Mouse (Mus musculus) heart, embryonic 14.5 days (tissue): ENCODE results near the gene Atp13a2. TPM values are rescaled to one million over a fixed set of nuclear protein-coding genes. Genes with fewer than 3 reads are reported as not detected.
A peak's percentile ranks its signal among the peaks of the same experiment; 100 is the strongest.

ENCODE experiments used
- ATAC-seq: fragments of 200-750 bp; cut with Nextera tagmentation; 2 replicates; pipeline ENCODE4 v1.8.0; 2017; ENCODE audit warnings: low read depth, moderate TSS enrichment; ENCODE audit not compliant: insufficient number of reproducible peaks, insufficient read depth, low FRiP score
- H3K27ac ChIP-seq, 2 experiments: fragments of 200-500 bp in 1 of 2; fragments of 300-500 bp in 1 of 2; sonication (generic) in 1 of 2; replicated peaks in 1 of 2; 2 replicates each; pipeline ENCODE4 v1.5.1; 2012 to 2014; ENCODE audit warnings: low read depth in 2 of 2, low read length in 2 of 2, control low read depth in 1 of 2, mild to moderate bottlenecking in 1 of 2, mixed read lengths in 1 of 2; ENCODE audit not compliant: control insufficient read depth in 1 of 2, insufficient read depth in 1 of 2
- H3K27me3 ChIP-seq: fragments of 300-500 bp; sonication (generic); 2 replicates; pipeline ENCODE4 v1.6.1; 2014; ENCODE audit warnings: mild to moderate bottlenecking, low read length, control low read depth; ENCODE audit not compliant: control insufficient read depth, insufficient read depth
- H3K36me3 ChIP-seq: fragments of 300-500 bp; sonication (generic); 2 replicates; pipeline ENCODE4 v1.6.1; 2014; ENCODE audit warnings: mild to moderate bottlenecking, control low read depth, low read length, mixed read lengths; ENCODE audit not compliant: control insufficient read depth, insufficient read depth
- H3K4me1 ChIP-seq, 2 experiments: fragments of 200-500 bp in 1 of 2; fragments of 300-500 bp in 1 of 2; sonication (generic) in 1 of 2; 2 replicates each; pipeline ENCODE4 v1.6.1; 2012 to 2014; ENCODE audit warnings: low read length in 2 of 2, control low read depth in 1 of 2, mixed read lengths in 1 of 2; ENCODE audit not compliant: control insufficient read depth in 2 of 2, insufficient read depth in 2 of 2
- H3K4me2 ChIP-seq: fragments of 300-500 bp; sonication (generic); 2 replicates; pipeline ENCODE4 v1.6.1; 2014; ENCODE audit warnings: mild to moderate bottlenecking, low read length
- H3K4me3 ChIP-seq, 2 experiments: fragments of 200-500 bp in 1 of 2; fragments of 300-500 bp in 1 of 2; sonication (generic) in 1 of 2; 2 replicates each; pipeline ENCODE4 v1.5.1; 2012 to 2014; ENCODE audit warnings: low read length in 2 of 2, mild to moderate bottlenecking in 2 of 2, control low read depth in 1 of 2, low read depth in 1 of 2, moderate library complexity in 1 of 2; ENCODE audit not compliant: control insufficient read depth in 1 of 2, insufficient read depth in 1 of 2
- H3K9ac ChIP-seq: fragments of 300-500 bp; sonication (generic); 2 replicates; pipeline ENCODE4 v1.6.1; 2014; ENCODE audit warnings: mild to moderate bottlenecking, low read length
- H3K9me3 ChIP-seq: fragments of 300-500 bp; sonication (generic); 2 replicates; pipeline ENCODE4 v1.6.1; 2016; ENCODE audit warnings: low read length, control low read depth; ENCODE audit not compliant: control insufficient read depth
- WGBS: fragments of 180-500 bp; shearing (Covaris S2); extraction: QIAGEN DNeasy Blood & Tissue Kit; methylation state at CpG from one replicate; pipeline ENCODE4 v1.1.7; 2014; 5-methylcytosine and 5-hydroxymethylcytosine counted together
- polyA plus RNA-seq: library from polyadenylated mRNA; unstranded; fragments of >200 nt; fragmentation: Nextera tagmentation; extraction: Ambion mirVana; gene quantifications from 2 replicates; pipeline ENCODE4 v1.2.1, GENCODE M21; 2014

The Atp13a2 gene
- polyA plus RNA-seq, 1 experiment from 2014 or later, result 27.2 TPM

- H3K27ac ChIP-seq, result 0 out of 4 replicates have a peak overlapping the region, but pooled peaks of 1 of the 2 experiments have one; percentile 2
- H3K9ac ChIP-seq, result no peak overlapping the region
- WGBS, result 53% methylated on average over 9 of the region's 9 CpGs
- H3K27me3 ChIP-seq, result no peaks in the 10 kb centered on the region
- H3K4me3 ChIP-seq, result no peak overlapping the region
- no peaks in the 10 kb centered on the region for H3K9me3 ChIP-seq
- H3K4me2 ChIP-seq, result no peak overlapping the region
- H3K36me3 ChIP-seq, result peaks cover 32% of the 10 kb centered on the region
- peaks cover 34 to 37% of the 10 kb centered on the region in 2 experiments for H3K4me1 ChIP-seq
- no peak for ATAC-seq
Observed at GRCm38 (mm10) chr4:141024052-141024451, 37.4 kb downstream of the Atp13a2 start.

- WGBS, result 80% methylated on average over 26 of the region's 27 CpGs
- no peaks in the 10 kb centered on the region for H3K27me3 ChIP-seq
- peaks cover 38% of the 10 kb centered on the region for H3K36me3 ChIP-seq
- H3K9me3 ChIP-seq, result no peaks in the 10 kb centered on the region
- no peak overlapping the region for H3K4me2 ChIP-seq
- H3K4me3 ChIP-seq, result no peak overlapping the region
- no peak overlapping the region for H3K27ac ChIP-seq
- peaks cover 29 to 32% of the 10 kb centered on the region in 2 experiments for H3K4me1 ChIP-seq
- H3K9ac ChIP-seq, result no peak overlapping the region
- no peak for ATAC-seq
Observed at GRCm38 (mm10) chr4:141024992-141025391, 38.3 kb downstream of the Atp13a2 start.

GRCm38 (mm10) chr4:141030541-141031206, 44.0 kb downstream of the Atp13a2 start:
- Histone ChIP-seq H3K27me3 (no peaks in the 10 kb centered on the region), H3K9ac (no peak overlapping the region), H3K4me2 (no peak overlapping the region), H3K27ac (no peak overlapping the region), H3K4me3 (no peak overlapping the region), H3K9me3 (no peaks in the 10 kb centered on the region), H3K4me1 (peaks cover 2 to 10% of the 10 kb centered on the region in 2 experiments; a peak in 2 of 4 replicates), H3K36me3 (peaks cover 51% of the 10 kb centered on the region)
- WGBS, result 85% methylated on average over 17 of the region's 18 CpGs
- ATAC-seq, result no peak

GRCm38 (mm10) chr4:141031733-141032132, 45.1 kb downstream of the Atp13a2 start:
- H3K9ac ChIP-seq, result no peak overlapping the region
- H3K36me3 ChIP-seq, result peaks cover 55% of the 10 kb centered on the region
- H3K4me2 ChIP-seq, result no peak overlapping the region
- H3K27me3 ChIP-seq, result no peaks in the 10 kb centered on the region
- 13% methylated on average over 6 of the region's 6 CpGs for WGBS
- H3K4me1 ChIP-seq, result peaks cover 0 to 7% of the 10 kb centered on the region in 2 experiments; a peak in 2 of 4 replicates
- no peak overlapping the region for H3K27ac ChIP-seq
- H3K9me3 ChIP-seq, result no peaks in the 10 kb centered on the region
- no peak for ATAC-seq
- no peak overlapping the region for H3K4me3 ChIP-seq

GRCm38 (mm10) chr4:141033606-141034549, 47.2 kb downstream of the Atp13a2 start:
- no peak for ATAC-seq
- H3K9me3 ChIP-seq, result no peaks in the 10 kb centered on the region
- H3K4me2 ChIP-seq, result no peak overlapping the region
- H3K4me3 ChIP-seq, result no peak overlapping the region
- peaks cover 0 to 7% of the 10 kb centered on the region in 2 experiments; a peak in 1 of 4 replicates for H3K4me1 ChIP-seq
- no peak overlapping the region for H3K9ac ChIP-seq
- peaks cover 58% of the 10 kb centered on the region for H3K36me3 ChIP-seq
- 75% methylated on average over 27 of the region's 27 CpGs for WGBS
- H3K27ac ChIP-seq, result no peak overlapping the region
- H3K27me3 ChIP-seq, result no peaks in the 10 kb centered on the region

- H3K4me3 ChIP-seq, result no peak overlapping the region
- WGBS, result 48% methylated on average over 10 of the region's 12 CpGs
- ATAC-seq, result no peak
- peaks cover 48% of the 10 kb centered on the region for H3K36me3 ChIP-seq
- H3K27me3 ChIP-seq, result no peaks in the 10 kb centered on the region
- no peak overlapping the region for H3K4me2 ChIP-seq
- no peaks in the 10 kb centered on the region; a peak in 1 of 4 replicates for H3K4me1 ChIP-seq
- no peak overlapping the region for H3K27ac ChIP-seq
- no peaks in the 10 kb centered on the region for H3K9me3 ChIP-seq
- H3K9ac ChIP-seq, result no peak overlapping the region
Observed at GRCm38 (mm10) chr4:141041117-141041516, 54.4 kb downstream of the Atp13a2 start.

- Histone ChIP-seq H3K27me3 (no peaks in the 10 kb centered on the region), H3K4me1 (no peaks in the 10 kb centered on the region; a peak in 1 of 4 replicates), H3K9ac (no peak overlapping the region), H3K9me3 (no peaks in the 10 kb centered on the region), H3K4me3 (no peak overlapping the region), H3K27ac (no peak overlapping the region), H3K4me2 (no peak overlapping the region), H3K36me3 (peaks cover 45% of the 10 kb centered on the region)
- 22% methylated on average over 8 of the region's 8 CpGs for WGBS
- ATAC-seq, result no peak
Observed at GRCm38 (mm10) chr4:141044816-141045215, 58.1 kb downstream of the Atp13a2 start.
